ENCODE assay signal across 10 mouse cellular contexts in genomic region chr1:193256289-193256577, GRCm38 (mm10). TPM values are rescaled to one million over a fixed set of nuclear protein-coding genes. Genes with fewer than 3 reads are reported as not detected.
DNase-seq lines count a peak whose midpoint lies in the region; ATAC-seq lines count a peak whose summit lies in the region.
"Had no signal": no experiment of that assay in that cellular context is flagged by ENCODE, and none has a peak within 500 bp of the region (broad histone marks: within the 10 kb centered on the region; RNA-seq: fewer than 3 reads in every experiment).

No protein-coding gene starts in this region.

- no peak overlapping the region for H3K4me2 ChIP-seq in hindbrain, embryonic 11.5 days (replicated peaks; ENCODE audit: low read depth, low read length)
- H3K4me2 ChIP-seq in hindbrain, embryonic 16.5 days (ENCODE audit: low read length) = no peak overlapping the region
- H3K4me2 ChIP-seq in lung, embryonic 16.5 days (ENCODE audit: low read depth, low read length) = no peak overlapping the region
- no peak overlapping the region for H3K4me2 ChIP-seq in hindbrain, embryonic 15.5 days
- H3K4me2 ChIP-seq in stomach, embryonic 14.5 days (replicated peaks; ENCODE audit: low read depth, low read length) = no peak overlapping the region

- peak; percentile 14; the same call in 1 of the 2 replicates for ATAC-seq in hindbrain, embryonic 11.5 days (ENCODE audit: low FRiP score)
- ATAC-seq in hindbrain, embryonic 16.5 days = no peak; the same call in 1 of the 2 replicates
- peak; percentile 37 for ATAC-seq in lung, embryonic 16.5 days (ENCODE audit: low read depth)
- peak; percentile 69; the same call in 1 of the 2 replicates for ATAC-seq in hindbrain, embryonic 15.5 days (ENCODE audit: low FRiP score, low read depth)
- ATAC-seq in stomach, embryonic 14.5 days (ENCODE audit: insufficient number of reproducible peaks, insufficient read depth, low FRiP score, low read depth) = no peak

- H3K27ac ChIP-seq in hindbrain, embryonic 11.5 days (ENCODE audit: low read depth, low read length) = no peak overlapping the region
- H3K27ac ChIP-seq in hindbrain, embryonic 16.5 days (ENCODE audit: low read depth, low read length) = no peak overlapping the region
- H3K27ac ChIP-seq in lung, embryonic 16.5 days (ENCODE audit: low read length) = peak overlapping the region; percentile 51
- no peak overlapping the region for H3K27ac ChIP-seq in hindbrain, embryonic 15.5 days (replicated peaks)
- H3K27ac ChIP-seq in stomach, embryonic 14.5 days (ENCODE audit: low read length) = 0 out of 2 replicates have a peak overlapping the region, but pooled peaks have one; percentile 7

- no peak overlapping the region for H3K4me3 ChIP-seq in hindbrain, embryonic 11.5 days (ENCODE audit: low read depth, low read length)
- no peak overlapping the region for H3K4me3 ChIP-seq in hindbrain, embryonic 16.5 days (ENCODE audit: low read length)
- H3K4me3 ChIP-seq in lung, embryonic 16.5 days (ENCODE audit: low read length) = no peak overlapping the region
- H3K4me3 ChIP-seq in hindbrain, embryonic 15.5 days = no peak overlapping the region
- H3K4me3 ChIP-seq in stomach, embryonic 14.5 days (ENCODE audit: low read depth, low read length) = no peak overlapping the region

- H3K36me3 ChIP-seq in hindbrain, embryonic 11.5 days (ENCODE audit: control insufficient read depth, insufficient read depth, low read length) = no peaks in the 10 kb centered on the region
- no peaks in the 10 kb centered on the region for H3K36me3 ChIP-seq in hindbrain, embryonic 16.5 days (ENCODE audit: control insufficient read depth, insufficient read depth, low read length)
- no peaks in the 10 kb centered on the region for H3K36me3 ChIP-seq in lung, embryonic 16.5 days (ENCODE audit: control insufficient read depth, insufficient read depth, low read length)
- H3K36me3 ChIP-seq in hindbrain, embryonic 15.5 days = no peaks in the 10 kb centered on the region
- no peaks in the 10 kb centered on the region for H3K36me3 ChIP-seq in stomach, embryonic 14.5 days (ENCODE audit: control insufficient read depth, insufficient read depth, low read length)

- no peak for DNase-seq in hindbrain, embryonic 11.5 days (ENCODE audit: low spot score)
- no peak for DNase-seq in lung, postnatal 4 days
- DNase-seq in left cerebral cortex, adult 11 months (ENCODE audit: low spot score) = no peak
- no peak for DNase-seq in cerebellum, postnatal 4 days (ENCODE audit: low spot score in 2 of 2)
- DNase-seq: lung, postnatal 14 days; spleen, adult 18-20 months had no signal

- no peaks in the 10 kb centered on the region for H3K9me3 ChIP-seq in hindbrain, embryonic 11.5 days (ENCODE audit: control insufficient read depth, low read length)
- H3K9me3 ChIP-seq in hindbrain, embryonic 16.5 days (ENCODE audit: control insufficient read depth, low read length) = no peaks in the 10 kb centered on the region
- H3K9me3 ChIP-seq in lung, embryonic 16.5 days (ENCODE audit: control insufficient read depth, low read length) = no peaks in the 10 kb centered on the region
- H3K9me3 ChIP-seq in hindbrain, embryonic 15.5 days = no peaks in the 10 kb centered on the region
- no peaks in the 10 kb centered on the region for H3K9me3 ChIP-seq in stomach, embryonic 14.5 days (ENCODE audit: control insufficient read depth, low read depth, low read length)

- no peaks in the 10 kb centered on the region for H3K27me3 ChIP-seq in hindbrain, embryonic 11.5 days (ENCODE audit: control insufficient read depth, insufficient read depth, low read length)
- H3K27me3 ChIP-seq in hindbrain, embryonic 16.5 days (replicated peaks; ENCODE audit: control insufficient read depth, insufficient read depth, low read length) = no peaks in the 10 kb centered on the region
- no peaks in the 10 kb centered on the region for H3K27me3 ChIP-seq in lung, embryonic 16.5 days (ENCODE audit: control insufficient read depth, insufficient read depth, low read depth, low read length)
- H3K27me3 ChIP-seq in hindbrain, embryonic 15.5 days = no peaks in the 10 kb centered on the region
- H3K27me3 ChIP-seq in stomach, embryonic 14.5 days (ENCODE audit: control insufficient read depth, insufficient read depth, low read length) = no peaks in the 10 kb centered on the region

- no peaks in the 10 kb centered on the region for H3K4me1 ChIP-seq in hindbrain, embryonic 11.5 days (replicated peaks; ENCODE audit: control insufficient read depth, insufficient read depth, low read length)
- no peaks in the 10 kb centered on the region; the same call in 1 of the 2 replicates for H3K4me1 ChIP-seq in hindbrain, embryonic 16.5 days (ENCODE audit: control insufficient read depth, insufficient read depth, low read depth, low read length)
- H3K4me1 ChIP-seq in lung, embryonic 16.5 days (replicated peaks; ENCODE audit: control insufficient read depth, insufficient read depth, low read length) = peaks cover 9% of the 10 kb centered on the region; the same call in 1 of the 2 replicates
- peaks cover 5% of the 10 kb centered on the region; the same call in 1 of the 2 replicates for H3K4me1 ChIP-seq in hindbrain, embryonic 15.5 days (replicated peaks)
- H3K4me1 ChIP-seq in stomach, embryonic 14.5 days (ENCODE audit: control insufficient read depth, insufficient read depth, low read length) = 0 out of 2 replicates have a peak, but pooled peaks cover 2% of the 10 kb centered on the region

- no peak overlapping the region for H3K9ac ChIP-seq in hindbrain, embryonic 11.5 days (ENCODE audit: low read depth, low read length)
- H3K9ac ChIP-seq in hindbrain, embryonic 16.5 days (ENCODE audit: low read depth, low read length) = no peak overlapping the region
- H3K9ac ChIP-seq in lung, embryonic 16.5 days (ENCODE audit: low read length) = no peak overlapping the region
- no peak overlapping the region for H3K9ac ChIP-seq in hindbrain, embryonic 15.5 days
- no peak overlapping the region for H3K9ac ChIP-seq in stomach, embryonic 14.5 days (replicated peaks; ENCODE audit: low read depth, low read length)

RNA-seq across cellular contexts. Expression of gene Hsd11b1, which starts 7.6 kb away (rescaled TPM):
- polyA plus RNA-seq in hindbrain, embryonic 11.5 days (2014; fragmentation: Nextera tagmentation; extraction: Ambion mirVana) = 0.54 TPM in 1 of 2 replicates, not detected in the other
- 0.34 and 0.89 TPM in 2 replicates for polyA plus RNA-seq in hindbrain, embryonic 16.5 days (2015; fragmentation: Nextera tagmentation; extraction: Ambion mirVana)
- 64.3 and 86.1 TPM in 2 replicates for polyA plus RNA-seq in lung, embryonic 16.5 days (2015; fragmentation: Nextera tagmentation; extraction: Ambion mirVana)
- 0.28 and 0.40 TPM in 2 replicates for polyA plus RNA-seq in hindbrain, embryonic 15.5 days (2015; fragmentation: Nextera tagmentation; extraction: Ambion mirVana)
- 0.62 and 1.2 TPM in 2 replicates for polyA plus RNA-seq in stomach, embryonic 14.5 days (2014; fragmentation: Nextera tagmentation; extraction: Ambion mirVana)

RNA-seq across cellular contexts. Expression of gene G0s2, which starts 16.8 kb away (rescaled TPM):
- polyA plus RNA-seq in hindbrain, embryonic 11.5 days (2014; fragmentation: Nextera tagmentation; extraction: Ambion mirVana) = 6.3 and 7.5 TPM in 2 replicates
- 8.9 and 10.5 TPM in 2 replicates for polyA plus RNA-seq in hindbrain, embryonic 16.5 days (2015; fragmentation: Nextera tagmentation; extraction: Ambion mirVana)
- polyA plus RNA-seq in lung, embryonic 16.5 days (2015; fragmentation: Nextera tagmentation; extraction: Ambion mirVana) = 263 and 312 TPM in 2 replicates
- 7.9 and 8.2 TPM in 2 replicates for polyA plus RNA-seq in hindbrain, embryonic 15.5 days (2015; fragmentation: Nextera tagmentation; extraction: Ambion mirVana)
- 26.4 and 26.5 TPM in 2 replicates for polyA plus RNA-seq in stomach, embryonic 14.5 days (2014; fragmentation: Nextera tagmentation; extraction: Ambion mirVana)

RNA-seq across cellular contexts. Expression of gene Lamb3, which starts 48.7 kb away (rescaled TPM):
- 0.12 and 0.38 TPM in 2 replicates for polyA plus RNA-seq in hindbrain, embryonic 11.5 days (2014; fragmentation: Nextera tagmentation; extraction: Ambion mirVana)
- 0.29 and 0.56 TPM in 2 replicates for polyA plus RNA-seq in hindbrain, embryonic 16.5 days (2015; fragmentation: Nextera tagmentation; extraction: Ambion mirVana)
- polyA plus RNA-seq in lung, embryonic 16.5 days (2015; fragmentation: Nextera tagmentation; extraction: Ambion mirVana) = 54.5 and 60.9 TPM in 2 replicates
- 0.54 and 0.56 TPM in 2 replicates for polyA plus RNA-seq in hindbrain, embryonic 15.5 days (2015; fragmentation: Nextera tagmentation; extraction: Ambion mirVana)
- 9.7 and 13.7 TPM in 2 replicates for polyA plus RNA-seq in stomach, embryonic 14.5 days (2014; fragmentation: Nextera tagmentation; extraction: Ambion mirVana)

RNA-seq across cellular contexts. Expression of gene Traf3ip3, which starts 54.7 kb away (rescaled TPM):
- polyA plus RNA-seq in hindbrain, embryonic 11.5 days (2014; fragmentation: Nextera tagmentation; extraction: Ambion mirVana) = 1.9 and 2.3 TPM in 2 replicates
- 1.9 and 4.0 TPM in 2 replicates for polyA plus RNA-seq in hindbrain, embryonic 16.5 days (2015; fragmentation: Nextera tagmentation; extraction: Ambion mirVana)
- polyA plus RNA-seq in lung, embryonic 16.5 days (2015; fragmentation: Nextera tagmentation; extraction: Ambion mirVana) = 3.2 and 5.5 TPM in 2 replicates
- polyA plus RNA-seq in hindbrain, embryonic 15.5 days (2015; fragmentation: Nextera tagmentation; extraction: Ambion mirVana) = 2.3 and 2.5 TPM in 2 replicates
- 1.4 and 2.8 TPM in 2 replicates for polyA plus RNA-seq in stomach, embryonic 14.5 days (2014; fragmentation: Nextera tagmentation; extraction: Ambion mirVana)

Comparison
In these comparisons a context has a peak if more than half of its experiments do, and no peak if none do; other contexts are left out.
1. ATAC-seq: peak in hindbrain, embryonic 11.5 days (single experiment), lung, embryonic 16.5 days (single experiment) and hindbrain, embryonic 15.5 days (single experiment); none in hindbrain, embryonic 16.5 days (single experiment) and stomach, embryonic 14.5 days (single experiment).
2. H3K27ac ChIP-seq: peak in lung, embryonic 16.5 days (single experiment) and stomach, embryonic 14.5 days (single experiment); none in hindbrain, embryonic 11.5 days (single experiment), hindbrain, embryonic 16.5 days (single experiment) and hindbrain, embryonic 15.5 days (single experiment).
3. RNA of gene Hsd11b1, which starts 7.6 kb away (polyA plus RNA-seq): 64.3 to 86.1 TPM in lung, embryonic 16.5 days; 0.62 to 1.2 TPM in stomach, embryonic 14.5 days, 0.34 to 0.89 TPM in hindbrain, embryonic 16.5 days, 0.28 to 0.40 TPM in hindbrain, embryonic 15.5 days and 0.54 TPM in hindbrain, embryonic 11.5 days; every median in the first group is over 10 times any median in the second.